Mouse (Mus musculus): Measurements from ENCODE around the gene Tmem63a. TPM values are rescaled to one million over a fixed set of nuclear protein-coding genes. Genes with fewer than 3 reads are reported as not detected.

Tmem63a gene
- polyA plus RNA-seq, 1 experiment: 6.1 TPM

DNA sequence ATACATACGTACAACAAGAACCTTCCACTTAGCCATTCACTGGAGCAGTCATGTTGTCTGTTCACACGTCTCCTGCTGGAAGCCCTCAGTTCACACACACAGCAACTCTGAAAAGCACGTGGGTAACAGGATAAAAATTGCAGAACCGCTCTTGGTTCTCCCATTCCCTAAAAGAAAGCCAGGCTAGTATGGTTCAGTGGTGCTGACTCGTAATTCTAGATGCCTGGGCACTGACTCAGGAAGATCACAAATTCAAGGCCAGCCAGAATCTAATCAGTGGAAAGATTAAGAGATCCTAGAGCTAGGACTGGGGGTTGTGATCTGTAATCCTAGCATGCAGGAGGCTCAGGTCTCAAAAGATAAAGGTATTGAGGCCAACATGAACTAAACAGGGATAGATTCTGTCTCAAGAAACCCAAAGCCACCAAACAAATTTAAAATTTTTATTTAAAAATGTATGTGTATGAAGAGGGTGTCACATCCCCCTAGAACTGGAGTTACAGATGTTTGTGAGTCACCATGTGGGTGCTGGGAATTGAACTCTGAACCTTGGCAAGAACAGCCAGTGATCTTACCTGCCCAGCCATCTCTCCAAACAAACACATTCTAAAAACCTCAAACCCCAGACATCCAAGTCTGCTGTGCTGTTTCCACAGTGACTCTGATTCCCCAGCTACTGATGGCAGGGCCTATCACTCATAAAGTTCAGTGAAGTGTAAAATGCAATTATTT is 78.8 kb downstream of the Tmem63a start, which contains the start of gene Ephx1:
Gene Ephx1, minus strand, starts transcription at position 149 of the 732 bp plus-strand sequence.
- H3K4me3 ChIP-seq (ENCODE audit: insufficient read depth, low read depth, low read length): no peak within 1 kb of the TSS
- no peak within 1 kb of the TSS for H3K27ac ChIP-seq (replicated peaks; ENCODE audit: low read depth, low read length)
- peaks cover 2% of the 10 kb centered on the region; the same call in 1 of the 2 replicates for H3K4me1 ChIP-seq (ENCODE audit: control insufficient read depth, insufficient read depth, insufficient read length, low read length)

DNA sequence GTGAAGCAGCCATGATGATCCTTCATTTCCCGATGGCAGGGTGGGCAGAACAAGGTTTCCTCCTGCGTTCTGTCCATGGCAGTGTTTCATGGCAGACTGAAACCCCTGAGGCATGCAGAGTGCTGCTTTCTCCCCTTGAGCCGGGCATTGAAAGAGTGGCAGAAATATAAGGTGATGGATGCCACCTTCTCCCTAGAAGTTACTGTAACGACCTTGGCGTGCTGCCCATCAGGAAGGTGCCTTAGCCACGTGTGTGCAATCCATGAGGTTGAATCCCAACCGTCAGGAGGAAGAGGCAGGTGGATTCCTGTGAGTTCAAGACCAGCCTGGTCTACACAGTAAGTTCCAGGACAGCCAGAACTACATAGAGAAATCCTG is 79.3 kb downstream of the Tmem63a start:
- H3K4me1 ChIP-seq (ENCODE audit: control insufficient read depth, insufficient read depth, insufficient read length, low read length): no peaks in the 10 kb centered on the region
- H3K27ac ChIP-seq (replicated peaks; ENCODE audit: low read depth, low read length): no peak overlapping the region
- H3K4me3 ChIP-seq (ENCODE audit: insufficient read depth, low read depth, low read length): no peak overlapping the region

GRCm38 (mm10) chr1:181022265-181022664 is 80.1 kb downstream of the Tmem63a start:
- no peak overlapping the region for H3K4me3 ChIP-seq (ENCODE audit: insufficient read depth, low read depth, low read length)
- no peak overlapping the region for H3K27ac ChIP-seq (replicated peaks; ENCODE audit: low read depth, low read length)
- H3K4me1 ChIP-seq (ENCODE audit: control insufficient read depth, insufficient read depth, insufficient read length, low read length): no peaks in the 10 kb centered on the region

Other genes starting within 250 kb of the Tmem63a start
- not detected in 2 replicates for gene Mixl1, start 245.3 kb upstream of the Tmem63a start, polyA plus RNA-seq (2012; ENCODE audit: insufficient read depth, insufficient read length, missing spikeins)
- 20.8 and 22.1 TPM in 2 replicates for gene Acbd3, start 216.3 kb upstream of the Tmem63a start, polyA plus RNA-seq (2012; ENCODE audit: insufficient read depth, insufficient read length, missing spikeins)
- gene H3f3a, start 128.4 kb upstream of the Tmem63a start, polyA plus RNA-seq (2012; ENCODE audit: insufficient read depth, insufficient read length, missing spikeins): 412 and 419 TPM in 2 replicates
- 7.5 TPM in 2 replicates for gene Sde2, start 91.2 kb upstream of the Tmem63a start, polyA plus RNA-seq (2012; ENCODE audit: insufficient read depth, insufficient read length, missing spikeins)
- gene Lefty2, start 49.2 kb upstream of the Tmem63a start, polyA plus RNA-seq (2012; ENCODE audit: insufficient read depth, insufficient read length, missing spikeins): not detected in 2 replicates
- gene Pycr2, start 38.1 kb upstream of the Tmem63a start, polyA plus RNA-seq (2012; ENCODE audit: insufficient read depth, insufficient read length, missing spikeins): 13.3 and 18.2 TPM in 2 replicates
- not detected in 2 replicates for gene Lefty1, start 7.3 kb upstream of the Tmem63a start, polyA plus RNA-seq (2012; ENCODE audit: insufficient read depth, insufficient read length, missing spikeins)
- gene Ephx1, start 78.6 kb downstream of the Tmem63a start, polyA plus RNA-seq (2012; ENCODE audit: insufficient read depth, insufficient read length, missing spikeins): 27.4 and 27.8 TPM in 2 replicates
- gene 9130409I23Rik, start 108.9 kb downstream of the Tmem63a start, polyA plus RNA-seq (2012; ENCODE audit: insufficient read depth, insufficient read length, missing spikeins): not detected in 2 replicates
- gene Nvl, start 201.9 kb downstream of the Tmem63a start, polyA plus RNA-seq (2012; ENCODE audit: insufficient read depth, insufficient read length, missing spikeins): 7.9 and 8.2 TPM in 2 replicates
- 62.6 and 71.8 TPM in 2 replicates for gene Cnih4, start 202.3 kb downstream of the Tmem63a start, polyA plus RNA-seq (2012; ENCODE audit: insufficient read depth, insufficient read length, missing spikeins)

Measured in brown adipose tissue, adult 24 weeks (tissue).